Mouse (Mus musculus) urinary bladder, postnatal 10 days (tissue): Measurements from ENCODE around the gene Mmp2.
A peak's percentile ranks its signal among the peaks of the same experiment; 100 is the strongest.
"Not testable (repeated sequence)": the region's sequence is repeated elsewhere in the genome, so short reads cannot be mapped to it uniquely, and the experiment has no call there.

ENCODE experiments used
- DNase-seq: peaks from one replicate; pipeline ENCODE4 v3.0.0; 2022; ENCODE audit warnings: low spot score

Mmp2 gene

GRCm38 (mm10) chr8:92827243-92828034 is at the start of gene Mmp2:
Mmp2 (plus strand) TSS chr8:92827291.
- DNase-seq: no peak

GRCm38 (mm10) chr8:92780976-92781375 is 46.1 kb upstream of the Mmp2 start:
- no peak for DNase-seq

- DNase-seq: no peak
These were observed 43.0 kb upstream of the Mmp2 start for GRCm38 (mm10) chr8:92783906-92784610.

- no peak for DNase-seq
These were observed 36.3 kb upstream of the Mmp2 start for GRCm38 (mm10) chr8:92790835-92791234.

GRCm38 (mm10) chr8:92791999-92792398 is 35.1 kb upstream of the Mmp2 start:
- not testable (repeated sequence) for DNase-seq

- DNase-seq: no peak
These were observed 33.1 kb upstream of the Mmp2 start for GRCm38 (mm10) chr8:92793852-92794580.

- no peak for DNase-seq
These were observed 29.6 kb upstream of the Mmp2 start for GRCm38 (mm10) chr8:92797527-92797931.

- no peak for DNase-seq
These were observed 27.7 kb upstream of the Mmp2 start for GRCm38 (mm10) chr8:92799406-92799805.

GRCm38 (mm10) chr8:92801231-92801630 is 25.9 kb upstream of the Mmp2 start:
- DNase-seq: no peak

- DNase-seq: no peak
These were observed 24.5 kb upstream of the Mmp2 start for GRCm38 (mm10) chr8:92802591-92802990.

GRCm38 (mm10) chr8:92812773-92813172 is 14.3 kb upstream of the Mmp2 start:
- no peak for DNase-seq

GRCm38 (mm10) chr8:92815661-92816060 is 11.4 kb upstream of the Mmp2 start:
- no peak for DNase-seq

GRCm38 (mm10) chr8:92817928-92818818 is 8.9 kb upstream of the Mmp2 start:
- DNase-seq: peak; percentile 69

- no peak for DNase-seq
These were observed 5.9 kb upstream of the Mmp2 start for GRCm38 (mm10) chr8:92821151-92821550.

GRCm38 (mm10) chr8:92822386-92822785 is 4.7 kb upstream of the Mmp2 start:
- no peak for DNase-seq

- no peak for DNase-seq
These were observed 1.1 kb upstream of the Mmp2 start for GRCm38 (mm10) chr8:92825991-92826390.

GRCm38 (mm10) chr8:92828251-92828743 is 1.2 kb downstream of the Mmp2 start:
- DNase-seq: no peak

- no peak for DNase-seq
These were observed 7.1 kb downstream of the Mmp2 start for GRCm38 (mm10) chr8:92834065-92834731.

GRCm38 (mm10) chr8:92834786-92835500 is 7.9 kb downstream of the Mmp2 start:
- DNase-seq: no peak

- no peak for DNase-seq
These were observed 8.8 kb downstream of the Mmp2 start for GRCm38 (mm10) chr8:92835901-92836300.
